Mouse (Mus musculus) liver, postnatal 0 days (tissue): Measurements from ENCODE around the gene Tspo. TPM values are rescaled to one million over a fixed set of nuclear protein-coding genes. Genes with fewer than 3 reads are reported as not detected.

Experiments
- ATAC-seq: fragments of 200-750 bp; cut with Nextera tagmentation; 2 replicates; pipeline ENCODE4 v1.8.0; 2017; ENCODE audit warnings: mild to moderate bottlenecking, moderate library complexity
- DNase-seq: peaks from one replicate; pipeline ENCODE4 v3.0.0-alpha.2; 2016
- H3K27ac ChIP-seq: fragments of 300-500 bp; sonication (generic); 2 replicates; pipeline ENCODE4 v1.5.1; 2014; ENCODE audit warnings: antibody characterized with exemption, moderate library complexity, mild to moderate bottlenecking, low read depth
- H3K27me3 ChIP-seq: fragments of 300-500 bp; sonication (generic); 2 replicates; pipeline ENCODE4 v1.6.1; 2014; ENCODE audit warnings: low read length, control low read depth, mixed read lengths; ENCODE audit not compliant: insufficient read depth
- H3K36me3 ChIP-seq: fragments of 300-500 bp; sonication (generic); replicated peaks from 2 replicates; pipeline ENCODE4 v1.6.1; 2014; ENCODE audit warnings: mild to moderate bottlenecking, control low read depth, low read length, moderate library complexity, mixed read lengths; ENCODE audit not compliant: insufficient read depth
- H3K4me1 ChIP-seq: fragments of 300-500 bp; sonication (generic); 2 replicates; pipeline ENCODE4 v1.6.1; 2014; ENCODE audit warnings: antibody characterized with exemption, mild to moderate bottlenecking, control low read depth; ENCODE audit not compliant: insufficient read depth
- H3K4me2 ChIP-seq: fragments of 300-500 bp; sonication (generic); 2 replicates; pipeline ENCODE4 v1.6.1; 2014; ENCODE audit warnings: low read depth, mild to moderate bottlenecking, low read length, moderate library complexity, mixed read lengths
- H3K4me3 ChIP-seq: fragments of 300-500 bp; sonication (generic); 2 replicates; pipeline ENCODE4 v1.5.1; 2014; ENCODE audit warnings: low read depth, low read length
- H3K9ac ChIP-seq: fragments of 300-500 bp; sonication (generic); replicated peaks from 2 replicates; pipeline ENCODE4 v1.6.1; 2014; ENCODE audit warnings: mild to moderate bottlenecking, moderate library complexity
- H3K9me3 ChIP-seq: fragments of 300-500 bp; sonication (generic); 2 replicates; pipeline ENCODE4 v1.6.1; 2016; ENCODE audit warnings: mild to moderate bottlenecking, control low read depth, low read length, mixed read lengths
- CTCF ChIP-seq: sonication (generic); IDR thresholded peaks from 2 replicates; pipeline ENCODE4 v1.5.1; 2016; ENCODE audit warnings: antibody characterized with exemption, low read depth
- EP300 ChIP-seq: IDR thresholded peaks from 2 replicates; pipeline ENCODE4 v1.6.1; 2016; ENCODE audit warnings: antibody characterized with exemption, low read depth, mild to moderate bottlenecking
- WGBS: fragments of 180-500 bp; shearing (Covaris S2); extraction: QIAGEN DNeasy Blood & Tissue Kit; methylation state at CpG from one replicate; pipeline ENCODE4 v1.1.7; 2014; ENCODE audit not compliant: insufficient replicate concordance; 5-methylcytosine and 5-hydroxymethylcytosine counted together
- polyA plus RNA-seq: library from polyadenylated mRNA; unstranded; fragments of >200 nt; fragmentation: Nextera tagmentation; extraction: Ambion mirVana; gene quantifications from 2 replicates; pipeline ENCODE4 v1.2.1, GENCODE M21; 2015

Gene Tspo
- polyA plus RNA-seq, 1 experiment from 2014 or later, result 183 TPM

GRCm38 (mm10) chr15:83594513-83595363, 31.3 kb downstream of the Tspo start, which contains the start of gene Ttll12:
TSS of gene Ttll12 (minus strand) at chr15:83595157.
- Histone ChIP-seq H3K27me3 (no peaks in the 10 kb centered on the region), H3K9ac (peak within 1 kb of the TSS; percentile 78), H3K36me3 (no peaks in the 10 kb centered on the region), H3K4me2 (peak within 1 kb of the TSS; percentile 77), H3K4me3 (peak within 1 kb of the TSS; percentile 65), H3K9me3 (no peaks in the 10 kb centered on the region), H3K27ac (peak within 1 kb of the TSS; percentile 99), H3K4me1 (peaks cover 22% of the 10 kb centered on the region)
- ATAC-seq (peak; percentile 83), DNase-seq (peak; percentile 96)
- TF ChIP-seq CTCF, result peak; percentile 22; the same call in 1 of the 2 replicates
- no peak for TF ChIP-seq EP300
- under 1% methylated on average over 68 of the region's 68 CpGs for WGBS

DNA sequence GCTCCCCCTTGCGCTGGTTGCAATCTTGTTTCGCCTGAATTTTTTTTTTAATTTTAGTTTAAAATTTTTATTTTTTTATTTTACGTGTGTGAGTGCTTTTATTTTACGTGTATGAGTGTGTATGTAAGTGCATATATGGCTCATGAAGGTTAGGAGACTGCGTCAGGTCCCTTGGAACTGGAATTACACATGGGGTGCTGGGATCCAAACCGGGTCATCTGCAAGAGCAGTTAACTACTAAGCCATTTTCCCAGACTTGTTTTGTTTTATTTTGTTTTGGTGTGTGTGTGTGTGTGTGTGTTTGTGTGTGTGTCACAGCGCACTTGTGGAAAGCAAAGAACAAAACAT, 31.9 kb downstream of the Tspo start:
- DNase-seq (no peak), ATAC-seq (no peak)
- peak overlapping the region; percentile 78 for H3K9ac ChIP-seq
- H3K4me2 ChIP-seq, result peak overlapping the region; percentile 77
- TF ChIP-seq CTCF (no peak), EP300 (no peak)
- H3K36me3 ChIP-seq, result no peaks in the 10 kb centered on the region
- peak overlapping the region; percentile 65 for H3K4me3 ChIP-seq
- peaks cover 22% of the 10 kb centered on the region for H3K4me1 ChIP-seq
- H3K27me3 ChIP-seq, result no peaks in the 10 kb centered on the region
- WGBS, result 31% methylated on average over 7 of the region's 7 CpGs
- H3K27ac ChIP-seq, result 0 out of 2 replicates have a peak overlapping the region, but pooled peaks have one; percentile 99
- no peaks in the 10 kb centered on the region for H3K9me3 ChIP-seq

GRCm38 (mm10) chr15:83596833-83597232, 33.4 kb downstream of the Tspo start:
- H3K4me1 ChIP-seq, result peaks cover 20% of the 10 kb centered on the region
- no peak overlapping the region for H3K4me2 ChIP-seq
- no peak overlapping the region for H3K27ac ChIP-seq
- H3K36me3 ChIP-seq, result no peaks in the 10 kb centered on the region
- H3K9ac ChIP-seq, result no peak overlapping the region
- no peak overlapping the region for H3K4me3 ChIP-seq
- no peak for DNase-seq
- no peak for TF ChIP-seq CTCF
- no peak for TF ChIP-seq EP300
- no peaks in the 10 kb centered on the region for H3K9me3 ChIP-seq
- WGBS, result 86% methylated on average over 4 of the region's 4 CpGs
- no peaks in the 10 kb centered on the region for H3K27me3 ChIP-seq
- ATAC-seq, result no peak

DNA sequence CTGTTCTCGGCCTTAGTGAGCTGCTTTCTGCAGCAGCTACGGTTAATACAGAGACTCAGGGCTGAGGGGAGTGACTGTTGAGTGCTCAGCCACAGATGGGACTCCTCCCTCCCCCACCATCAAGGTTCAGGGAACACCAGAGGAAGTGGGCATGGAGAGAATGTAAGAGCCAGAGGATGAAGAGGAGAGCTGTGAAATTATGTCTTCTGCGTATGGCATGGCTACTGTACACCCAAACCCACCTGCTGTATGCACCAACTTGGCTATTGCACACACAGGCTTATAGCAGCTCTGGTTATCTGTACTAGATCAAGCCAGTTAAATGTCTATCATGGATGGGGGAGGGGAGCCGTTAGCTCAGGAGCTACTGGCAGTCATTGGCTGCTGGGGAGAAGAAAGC, 37.8 kb downstream of the Tspo start:
- H3K9me3 ChIP-seq, result no peaks in the 10 kb centered on the region
- H3K36me3 ChIP-seq, result no peaks in the 10 kb centered on the region
- ATAC-seq (no peak), DNase-seq (no peak)
- H3K9ac ChIP-seq, result no peak overlapping the region
- no peak overlapping the region; the same call in 1 of the 2 replicates for H3K27ac ChIP-seq
- WGBS, result 42% methylated on average over 4 of the region's 4 CpGs
- no peaks in the 10 kb centered on the region for H3K27me3 ChIP-seq
- H3K4me3 ChIP-seq, result no peak overlapping the region
- TF ChIP-seq EP300, result no peak
- no peak for TF ChIP-seq CTCF
- H3K4me1 ChIP-seq, result peaks cover 14% of the 10 kb centered on the region
- H3K4me2 ChIP-seq, result no peak overlapping the region

DNA sequence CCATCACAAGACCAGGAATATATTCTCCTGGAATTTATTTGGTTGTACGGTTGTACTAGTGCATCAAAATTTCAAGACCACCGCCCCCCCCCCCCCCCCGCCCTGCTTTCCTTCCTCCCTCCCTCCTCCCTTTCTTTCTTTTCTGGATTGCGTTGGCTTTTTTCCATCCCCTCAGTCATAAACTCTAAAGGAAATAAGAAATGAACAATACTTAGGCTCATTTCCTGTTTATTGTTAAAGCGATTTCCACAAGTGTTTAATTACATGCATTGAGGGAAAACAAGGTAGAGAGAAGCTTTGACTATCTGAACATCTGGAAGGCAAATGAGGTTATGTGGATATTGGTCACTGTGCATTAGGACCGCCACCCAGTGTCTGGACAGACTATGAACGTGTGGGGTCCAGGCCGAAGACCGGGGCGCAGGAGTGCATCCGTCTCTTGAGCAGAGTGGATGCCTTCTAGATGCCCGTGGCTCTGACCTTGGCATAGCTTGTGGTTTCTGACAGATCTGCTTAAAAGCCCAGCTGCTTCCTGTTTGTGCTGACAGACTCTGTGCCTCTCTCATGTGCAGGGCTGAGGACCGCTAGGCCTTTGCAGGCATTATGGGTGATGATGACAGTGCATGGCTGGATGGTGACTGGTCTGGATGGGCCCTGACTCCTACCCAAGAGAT, 39.1 kb downstream of the Tspo start:
- H3K27me3 ChIP-seq, result no peaks in the 10 kb centered on the region
- peak overlapping the region; percentile 64 for H3K27ac ChIP-seq
- peak; percentile 43; the same call in 1 of the 2 replicates for ATAC-seq
- 43% methylated on average over 13 of the region's 13 CpGs for WGBS
- no peak for TF ChIP-seq CTCF
- no peak for TF ChIP-seq EP300
- H3K4me3 ChIP-seq, result no peak overlapping the region
- no peaks in the 10 kb centered on the region for H3K36me3 ChIP-seq
- no peak overlapping the region for H3K9ac ChIP-seq
- peak; percentile 48 for DNase-seq
- no peaks in the 10 kb centered on the region for H3K9me3 ChIP-seq
- no peak overlapping the region for H3K4me2 ChIP-seq
- H3K4me1 ChIP-seq, result peaks cover 25% of the 10 kb centered on the region

GRCm38 (mm10) chr15:83603046-83603396, 39.6 kb downstream of the Tspo start:
- Histone ChIP-seq H3K9ac (no peak overlapping the region), H3K4me3 (no peak overlapping the region), H3K36me3 (no peaks in the 10 kb centered on the region), H3K4me2 (no peak overlapping the region), H3K27me3 (no peaks in the 10 kb centered on the region), H3K4me1 (peaks cover 25% of the 10 kb centered on the region), H3K27ac (peak overlapping the region; percentile 64), H3K9me3 (no peaks in the 10 kb centered on the region)
- ATAC-seq, result no peak
- WGBS, result 78% methylated on average over 1 of the region's 1 CpGs
- DNase-seq, result no peak
- TF ChIP-seq CTCF, result peak; percentile 42
- TF ChIP-seq EP300, result no peak
